Mouse (Mus musculus): ENCODE data around the gene Etv5. TPM values are rescaled to one million over a fixed set of nuclear protein-coding genes. Genes with fewer than 3 reads are reported as not detected.

The Etv5 gene
- polyA plus RNA-seq, 1 experiment from 2014 or later, result 30.2 TPM

- H3K36me3 ChIP-seq, result peaks cover 10% of the 10 kb centered on the region
- no peak overlapping the region for H3K4me3 ChIP-seq
- 81% methylated on average over 8 of the region's 8 CpGs for WGBS
Observed at GRCm38 (mm10) chr16:22408642-22409360, 30.7 kb downstream of the Etv5 start.

GRCm38 (mm10) chr16:22406747-22407146, 32.8 kb downstream of the Etv5 start:
- no peak for ATAC-seq (ENCODE audit: insufficient number of reproducible peaks, insufficient read depth, low FRiP score, low TSS enrichment, low read depth)
- Histone ChIP-seq H3K36me3 (peaks cover 7% of the 10 kb centered on the region), H3K9me3 (no peaks in the 10 kb centered on the region), H3K4me1 (0 out of 2 replicates have a peak, but pooled peaks cover 9% of the 10 kb centered on the region), H3K27me3 (no peaks in the 10 kb centered on the region), H3K4me2 (no peak overlapping the region), H3K4me3 (no peak overlapping the region), H3K9ac (no peak overlapping the region), H3K27ac (no peak overlapping the region)
- WGBS, result 87% methylated on average over 4 of the region's 4 CpGs

More at GRCm38 (mm10) chr16:22408642-22409360, 30.7 kb downstream of the Etv5 start:
- 0 out of 2 replicates have a peak, but pooled peaks cover 9% of the 10 kb centered on the region for H3K4me1 ChIP-seq
- no peak overlapping the region for H3K4me2 ChIP-seq
- no peak for ATAC-seq (ENCODE audit: insufficient number of reproducible peaks, insufficient read depth, low FRiP score, low TSS enrichment, low read depth)
- no peak overlapping the region for H3K27ac ChIP-seq
- no peaks in the 10 kb centered on the region for H3K9me3 ChIP-seq
- no peak overlapping the region for H3K9ac ChIP-seq
- H3K27me3 ChIP-seq, result no peaks in the 10 kb centered on the region

- Histone ChIP-seq H3K4me3 (no peak overlapping the region), H3K27me3 (no peaks in the 10 kb centered on the region), H3K27ac (no peak overlapping the region), H3K9me3 (no peaks in the 10 kb centered on the region), H3K36me3 (peaks cover 12% of the 10 kb centered on the region), H3K9ac (no peak overlapping the region), H3K4me1 (0 out of 2 replicates have a peak, but pooled peaks cover 9% of the 10 kb centered on the region), H3K4me2 (no peak overlapping the region)
- WGBS, result 79% methylated on average over 4 of the region's 4 CpGs
- no peak for ATAC-seq (ENCODE audit: insufficient number of reproducible peaks, insufficient read depth, low FRiP score, low TSS enrichment, low read depth)
Observed at GRCm38 (mm10) chr16:22406050-22406449, 33.5 kb downstream of the Etv5 start.

GRCm38 (mm10) chr16:22405492-22405891, 34.0 kb downstream of the Etv5 start:
- WGBS, result 65% methylated on average over 10 of the region's 10 CpGs
- no peak for ATAC-seq (ENCODE audit: insufficient number of reproducible peaks, insufficient read depth, low FRiP score, low TSS enrichment, low read depth)

GRCm38 (mm10) chr16:22403715-22404114, 35.8 kb downstream of the Etv5 start:
- ATAC-seq (ENCODE audit: insufficient number of reproducible peaks, insufficient read depth, low FRiP score, low TSS enrichment, low read depth), result no peak

More at GRCm38 (mm10) chr16:22405492-22405891, 34.0 kb downstream of the Etv5 start:
- Histone ChIP-seq H3K27ac (no peak overlapping the region), H3K27me3 (no peaks in the 10 kb centered on the region), H3K9me3 (no peaks in the 10 kb centered on the region), H3K4me2 (no peak overlapping the region), H3K36me3 (peaks cover 17% of the 10 kb centered on the region), H3K4me3 (no peak overlapping the region), H3K9ac (no peak overlapping the region), H3K4me1 (0 out of 2 replicates have a peak, but pooled peaks cover 9% of the 10 kb centered on the region)

GRCm38 (mm10) chr16:22402600-22402999, 36.9 kb downstream of the Etv5 start:
- Histone ChIP-seq H3K4me3 (no peak overlapping the region), H3K9ac (no peak overlapping the region), H3K36me3 (peaks cover 25% of the 10 kb centered on the region), H3K9me3 (no peaks in the 10 kb centered on the region), H3K4me1 (0 out of 2 replicates have a peak, but pooled peaks cover 9% of the 10 kb centered on the region), H3K27ac (no peak overlapping the region), H3K4me2 (no peak overlapping the region), H3K27me3 (no peaks in the 10 kb centered on the region)
- ATAC-seq (ENCODE audit: insufficient number of reproducible peaks, insufficient read depth, low FRiP score, low TSS enrichment, low read depth), result no peak

More at GRCm38 (mm10) chr16:22403715-22404114, 35.8 kb downstream of the Etv5 start:
- Histone ChIP-seq H3K4me3 (no peak overlapping the region), H3K36me3 (peaks cover 24% of the 10 kb centered on the region), H3K9me3 (no peaks in the 10 kb centered on the region), H3K9ac (no peak overlapping the region), H3K4me1 (0 out of 2 replicates have a peak, but pooled peaks cover 9% of the 10 kb centered on the region), H3K4me2 (no peak overlapping the region), H3K27ac (no peak overlapping the region), H3K27me3 (no peaks in the 10 kb centered on the region)
- WGBS, result 94% methylated on average over 4 of the region's 4 CpGs

GRCm38 (mm10) chr16:22400226-22400625, 39.3 kb downstream of the Etv5 start:
- Histone ChIP-seq H3K36me3 (peaks cover 25% of the 10 kb centered on the region), H3K9me3 (no peaks in the 10 kb centered on the region), H3K4me3 (no peak overlapping the region), H3K9ac (no peak overlapping the region), H3K4me2 (no peak overlapping the region), H3K27ac (no peak overlapping the region), H3K27me3 (no peaks in the 10 kb centered on the region), H3K4me1 (0 out of 2 replicates have a peak, but pooled peaks cover 3% of the 10 kb centered on the region)
- 82% methylated on average over 6 of the region's 6 CpGs for WGBS
- ATAC-seq (ENCODE audit: insufficient number of reproducible peaks, insufficient read depth, low FRiP score, low TSS enrichment, low read depth), result no peak

GRCm38 (mm10) chr16:22398784-22399453, 40.6 kb downstream of the Etv5 start:
- Histone ChIP-seq H3K27ac (no peak overlapping the region), H3K9ac (no peak overlapping the region), H3K4me3 (no peak overlapping the region), H3K4me1 (no peaks in the 10 kb centered on the region), H3K9me3 (no peaks in the 10 kb centered on the region), H3K36me3 (peaks cover 31% of the 10 kb centered on the region), H3K4me2 (no peak overlapping the region), H3K27me3 (no peaks in the 10 kb centered on the region)
- ATAC-seq (ENCODE audit: insufficient number of reproducible peaks, insufficient read depth, low FRiP score, low TSS enrichment, low read depth), result no peak
- WGBS, result 88% methylated on average over 10 of the region's 10 CpGs

- WGBS, result 87% methylated on average over 11 of the region's 11 CpGs
- no peaks in the 10 kb centered on the region for H3K4me1 ChIP-seq
- peaks cover 31% of the 10 kb centered on the region for H3K36me3 ChIP-seq
- H3K9ac ChIP-seq, result no peak overlapping the region
- H3K27me3 ChIP-seq, result no peaks in the 10 kb centered on the region
- no peak overlapping the region for H3K4me3 ChIP-seq
- no peaks in the 10 kb centered on the region for H3K9me3 ChIP-seq
- no peak overlapping the region for H3K27ac ChIP-seq
- no peak for ATAC-seq (ENCODE audit: insufficient number of reproducible peaks, insufficient read depth, low FRiP score, low TSS enrichment, low read depth)
- no peak overlapping the region for H3K4me2 ChIP-seq
Observed at GRCm38 (mm10) chr16:22398354-22398753, 41.2 kb downstream of the Etv5 start.

GRCm38 (mm10) chr16:22396420-22396819, 43.1 kb downstream of the Etv5 start:
- 76% methylated on average over 8 of the region's 8 CpGs for WGBS
- Histone ChIP-seq H3K27me3 (no peaks in the 10 kb centered on the region), H3K36me3 (peaks cover 40% of the 10 kb centered on the region), H3K9ac (no peak overlapping the region), H3K4me1 (no peaks in the 10 kb centered on the region), H3K27ac (no peak overlapping the region), H3K4me2 (no peak overlapping the region), H3K4me3 (no peak overlapping the region), H3K9me3 (no peaks in the 10 kb centered on the region)
- ATAC-seq (ENCODE audit: insufficient number of reproducible peaks, insufficient read depth, low FRiP score, low TSS enrichment, low read depth), result no peak

- H3K4me3 ChIP-seq, result no peak overlapping the region
- H3K4me2 ChIP-seq, result no peak overlapping the region
- H3K9me3 ChIP-seq, result no peaks in the 10 kb centered on the region
- 85% methylated on average over 15 of the region's 15 CpGs for WGBS
- H3K27me3 ChIP-seq, result no peaks in the 10 kb centered on the region
- peaks cover 31% of the 10 kb centered on the region for H3K36me3 ChIP-seq
- peaks cover 3% of the 10 kb centered on the region for H3K4me1 ChIP-seq
- no peak overlapping the region for H3K27ac ChIP-seq
- no peak overlapping the region for H3K9ac ChIP-seq
- no peak for ATAC-seq (ENCODE audit: insufficient number of reproducible peaks, insufficient read depth, low FRiP score, low TSS enrichment, low read depth)
Observed at GRCm38 (mm10) chr16:22395093-22395844, 44.2 kb downstream of the Etv5 start.
